Mouse (Mus musculus) mouse trophoblast stem cell (cell line): ENCODE measurements around the gene Hsf2bp.

Source experiments
- in situ Hi-C, 2 experiments: fragments of 300-500 bp; cut with MseI, MboI; formaldehyde crosslinking; loops; 2 replicates in 1 of 2; 3 replicates in 1 of 2; pipeline ENCODE4 v1.15.1; 2025

Gene Hsf2bp

GRCm38 (mm10) chr17:32034322-32034721 lies 1.8 kb downstream of the Hsf2bp start:
- in situ Hi-C loops = loop anchor here in 1 of 2 experiments (5.0 kb wide), 1 partner anchor 38 kb away; no protein-coding TSS in a partner anchor

- in situ Hi-C loops = loop anchor here in 1 of 2 experiments (5.0 kb wide), 1 partner anchor 41 kb away; no protein-coding TSS in a partner anchor
Observed at GRCm38 (mm10) chr17:32031684-32032083, 4.5 kb downstream of the Hsf2bp start.

DNA sequence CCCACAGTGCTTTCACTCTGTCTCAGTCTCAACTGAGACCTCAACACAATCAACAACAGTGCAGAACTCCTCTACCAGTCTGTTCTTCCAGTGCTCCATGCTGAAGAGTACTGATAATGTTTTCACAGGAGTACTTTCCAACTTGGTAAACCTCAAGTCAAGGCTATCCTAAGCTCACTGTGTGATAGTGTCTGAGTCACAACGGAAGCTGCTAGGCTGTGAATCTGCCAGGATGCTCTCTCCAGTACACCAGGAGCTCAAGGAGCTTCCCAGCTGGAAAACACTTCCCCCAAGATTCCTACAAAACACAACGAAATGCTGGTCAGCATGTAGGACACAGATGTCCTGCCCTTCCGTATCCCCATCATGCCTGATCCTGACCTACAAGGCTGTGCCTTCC lies 7.8 kb downstream of the Hsf2bp start:
- in situ Hi-C loops = loop anchor here (10.0 kb wide), 2 partner anchors 174 to 244 kb away; partner anchors contain the start of gene Sik1 (in 2 of the 2)

GRCm38 (mm10) chr17:32027666-32028065 lies 8.5 kb downstream of the Hsf2bp start:
- in situ Hi-C loops = loop anchor here (10.0 kb wide), 2 partner anchors 173 to 243 kb away; partner anchors contain the start of gene Sik1 (in 2 of the 2)

- in situ Hi-C loops = loop anchor here (10.0 kb wide), 2 partner anchors 171 to 241 kb away; partner anchors contain the start of gene Sik1 (in 2 of the 2)
Observed at GRCm38 (mm10) chr17:32025386-32025785, 10.8 kb downstream of the Hsf2bp start.

DNA sequence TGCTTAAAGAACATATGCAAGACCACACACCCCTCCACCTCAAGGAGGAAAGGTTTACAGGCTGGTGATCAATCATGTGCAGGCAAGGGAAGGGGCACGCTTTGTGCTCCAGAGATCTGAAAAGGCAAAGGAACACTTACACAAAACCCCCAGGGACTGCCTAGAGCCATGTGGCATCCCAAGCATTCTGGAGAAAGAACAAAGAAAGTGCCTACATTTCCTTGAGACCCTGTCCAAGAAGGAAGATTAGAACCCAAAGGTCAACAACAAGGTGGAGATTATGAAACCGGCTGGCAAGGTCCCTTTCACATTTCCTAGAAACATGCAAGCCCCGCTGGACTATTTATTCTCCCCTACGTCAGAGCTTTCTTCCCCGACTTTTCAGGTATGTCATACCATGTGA lies 11.5 kb downstream of the Hsf2bp start:
- in situ Hi-C loops = loop anchor here (5.0 to 10.0 kb wide), 3 partner anchors 170 to 337 kb away; partner anchors contain the start of gene Sik1 (in 2 of the 2)

DNA sequence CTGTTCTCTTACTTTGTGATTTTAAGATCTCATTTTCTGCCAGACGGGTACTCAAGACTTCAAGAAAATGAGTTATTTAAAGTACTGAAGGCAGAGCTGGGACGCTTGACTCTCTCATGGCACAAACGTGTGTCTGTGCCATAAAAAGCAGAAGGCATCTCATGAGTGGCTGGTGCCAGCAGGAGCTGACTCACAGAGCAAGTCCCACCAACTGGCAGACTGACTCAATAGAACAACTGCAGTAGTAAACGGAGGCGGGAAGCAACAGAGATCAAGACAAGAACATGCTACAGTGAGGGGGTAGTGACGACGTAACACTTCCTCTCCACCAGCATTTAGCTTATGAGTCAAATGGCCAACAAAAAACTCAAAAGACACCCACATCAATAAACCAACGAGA lies 13.1 kb downstream of the Hsf2bp start:
- in situ Hi-C loops = loop anchor here (5.0 to 10.0 kb wide), 3 partner anchors 168 to 336 kb away; partner anchors contain the start of gene Sik1 (in 2 of the 2)

DNA sequence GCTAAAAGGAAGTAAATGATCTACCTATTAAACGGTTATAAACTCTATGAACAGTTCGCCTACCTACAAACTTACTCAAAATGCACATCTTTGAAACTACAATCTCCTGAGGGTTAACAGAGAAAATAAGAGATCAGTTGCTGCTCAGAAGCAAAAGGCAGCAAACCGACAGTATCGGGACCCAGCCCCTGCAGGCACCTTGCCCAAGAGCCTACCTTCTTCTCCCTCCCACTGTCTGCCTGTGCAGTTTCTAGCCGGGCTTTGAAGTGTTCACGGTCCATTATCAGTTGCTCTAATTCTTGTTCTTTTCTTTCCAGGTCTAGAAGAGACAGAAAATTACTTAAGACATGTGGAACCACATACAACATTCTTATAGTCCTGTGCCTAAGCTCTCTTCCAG lies 13.6 kb downstream of the Hsf2bp start:
- in situ Hi-C loops = loop anchor here (5.0 to 10.0 kb wide), 3 partner anchors 168 to 335 kb away; partner anchors contain the start of gene Sik1 (in 2 of the 2)

DNA sequence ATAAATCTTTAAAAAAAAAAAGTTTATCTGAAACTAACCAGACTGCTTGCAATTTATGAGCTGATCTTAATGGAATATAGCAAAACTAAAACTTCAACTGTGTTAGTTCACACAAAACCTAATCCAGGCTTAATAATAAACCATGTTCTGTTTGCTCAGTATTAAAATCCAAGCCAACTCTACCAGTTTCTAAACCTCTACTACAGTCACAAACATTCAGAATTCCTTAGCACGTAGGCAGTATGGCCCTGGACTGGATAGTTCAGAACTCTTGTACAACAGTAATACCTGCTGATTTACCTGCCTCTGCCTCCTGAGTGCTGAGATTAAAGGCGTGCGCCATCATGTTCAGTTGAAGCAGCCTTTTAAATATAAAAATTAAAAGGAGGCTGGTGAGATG lies 14.2 kb downstream of the Hsf2bp start:
- in situ Hi-C loops = loop anchor here (5.0 to 10.0 kb wide), 3 partner anchors 167 to 335 kb away; partner anchors contain the start of gene Sik1 (in 2 of the 2)

DNA sequence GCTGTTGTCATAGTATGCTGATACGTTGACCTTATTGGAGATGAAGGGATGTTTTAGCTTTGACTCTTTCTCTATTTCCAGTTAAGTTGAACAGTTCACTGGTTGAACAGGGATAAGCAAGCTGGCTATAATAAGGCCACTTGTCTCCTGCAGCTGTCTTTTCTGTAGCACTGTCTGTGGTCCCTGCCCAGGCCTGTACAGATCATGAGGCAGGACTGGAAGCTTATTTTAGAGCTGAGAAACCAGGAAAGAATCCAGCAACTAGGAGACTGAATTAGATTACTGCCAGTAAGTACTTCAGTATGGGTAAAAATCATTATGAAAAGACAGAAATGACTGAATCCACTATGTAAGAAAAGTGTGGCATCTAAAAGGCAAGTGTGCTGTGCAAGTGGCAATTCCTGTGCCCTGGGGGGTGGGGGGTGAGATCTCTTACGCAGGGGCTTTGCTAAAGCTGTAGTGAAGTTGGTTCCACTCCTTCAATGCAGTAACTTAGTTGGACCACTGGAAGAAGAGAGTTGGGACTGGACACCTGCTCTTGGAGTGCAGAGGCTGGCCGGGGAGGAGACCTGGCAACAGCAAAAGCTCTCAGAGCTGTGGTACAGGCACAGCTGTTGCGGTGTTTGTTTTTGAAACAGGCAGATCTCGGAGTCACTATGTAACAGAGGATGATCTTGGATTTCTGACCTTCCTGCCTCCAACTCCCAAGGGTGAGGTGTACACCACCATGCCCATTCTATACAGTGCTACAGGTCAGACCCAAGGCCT lies 17.8 kb downstream of the Hsf2bp start:
- in situ Hi-C loops = no loop called here

DNA sequence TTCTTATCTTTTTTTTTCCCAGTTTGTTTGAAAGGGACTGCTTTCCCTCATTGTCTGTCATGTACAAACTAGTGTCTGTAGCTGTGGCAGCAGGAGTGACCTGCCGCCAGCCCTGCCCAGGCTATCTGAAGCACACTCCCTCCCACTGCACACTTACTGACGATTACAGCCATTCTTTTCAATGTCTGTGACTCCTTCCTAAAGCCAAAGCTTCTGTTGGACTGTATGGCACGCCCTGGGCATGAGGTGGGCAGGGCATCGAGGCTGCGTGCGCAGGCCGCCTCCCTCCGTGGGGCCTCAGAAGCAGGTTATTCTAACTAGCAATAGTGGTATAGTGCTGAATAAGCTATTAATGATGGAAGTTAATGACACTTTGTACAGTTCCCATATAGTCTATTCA lies 19.7 kb downstream of the Hsf2bp start:
- in situ Hi-C loops = no loop called here

DNA sequence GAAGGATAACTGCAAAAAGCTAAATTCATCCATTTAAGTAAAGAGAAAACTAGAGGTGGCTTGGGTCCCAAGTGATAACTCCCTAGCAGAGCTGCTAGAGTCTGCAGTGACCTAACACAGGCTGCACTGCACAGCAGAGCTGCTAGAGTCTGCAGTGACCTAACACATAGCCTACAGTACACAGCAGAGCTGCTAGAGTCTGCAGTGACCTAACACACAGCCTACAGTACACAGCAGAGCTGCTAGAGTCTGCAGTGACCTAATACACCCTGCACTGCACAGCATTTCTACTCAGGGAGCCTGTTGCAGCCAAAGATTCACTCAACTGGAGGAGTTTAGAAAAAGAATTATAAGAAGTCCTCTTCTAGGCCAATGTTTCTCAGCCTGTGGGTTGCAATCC lies 22.5 kb downstream of the Hsf2bp start:
- in situ Hi-C loops = no loop called here

DNA sequence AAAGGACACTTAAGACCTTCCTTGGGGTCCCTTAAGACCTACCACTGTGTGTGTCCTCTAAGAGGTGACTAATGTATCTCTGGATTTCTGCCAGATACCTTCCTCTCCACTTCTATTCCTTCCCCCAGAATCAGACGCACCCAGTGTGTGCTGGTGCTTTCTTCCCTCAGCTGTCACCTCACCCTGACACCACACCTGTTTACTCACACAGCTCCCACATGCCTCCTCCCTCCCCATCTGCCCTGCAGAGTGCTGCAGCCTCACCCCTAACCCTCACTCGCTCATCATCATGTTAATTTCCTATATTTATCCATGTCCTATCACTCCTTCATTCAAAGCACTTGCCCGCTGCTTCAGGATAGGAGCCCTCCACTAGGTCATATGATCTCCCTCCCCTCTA lies 23.9 kb downstream of the Hsf2bp start:
- in situ Hi-C loops = no loop called here

DNA sequence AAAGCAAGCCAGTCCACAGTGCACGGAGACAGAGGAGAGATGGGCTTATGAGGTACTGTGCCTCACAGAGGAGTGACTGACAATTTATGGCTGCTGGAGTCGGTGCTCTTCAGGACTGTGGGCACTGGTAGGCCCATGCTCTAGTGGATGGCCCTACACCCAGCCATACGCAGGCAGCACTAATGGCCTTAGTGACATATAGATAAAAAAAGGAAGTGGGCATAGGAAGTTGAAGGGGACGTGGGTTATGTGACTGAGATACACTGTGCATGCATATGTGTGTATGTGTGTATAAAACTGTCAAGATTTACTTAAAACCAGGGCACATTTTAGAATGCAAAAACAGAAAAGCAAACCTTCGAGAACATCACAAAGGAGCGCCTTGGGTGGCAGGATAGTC lies 24.5 kb downstream of the Hsf2bp start:
- in situ Hi-C loops = no loop called here

GRCm38 (mm10) chr17:32006800-32007199 lies 29.3 kb downstream of the Hsf2bp start:
- in situ Hi-C loops = no loop called here

GRCm38 (mm10) chr17:32003251-32003650 lies 32.9 kb downstream of the Hsf2bp start:
- in situ Hi-C loops = no loop called here

- in situ Hi-C loops = no loop called here
Observed at GRCm38 (mm10) chr17:31998351-31998750, 37.8 kb downstream of the Hsf2bp start.

DNA sequence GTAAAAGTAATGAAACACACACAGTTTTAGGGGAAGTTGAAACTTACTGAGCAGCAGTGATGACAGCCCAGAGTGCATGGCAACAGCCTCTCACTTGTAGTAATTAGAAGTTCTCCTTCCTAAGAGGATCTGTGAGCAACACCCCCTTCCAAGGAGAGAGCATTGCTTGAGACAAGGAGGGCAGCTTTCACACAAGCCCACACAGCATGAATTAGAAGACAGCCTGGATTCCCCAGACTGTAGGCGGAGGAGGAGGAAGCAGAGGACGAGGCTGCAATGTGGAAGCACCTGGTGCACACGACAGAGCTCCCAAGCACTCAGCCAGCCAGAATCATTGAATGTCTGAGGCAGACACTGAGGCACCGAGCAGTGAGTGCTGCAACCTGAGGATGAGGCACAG lies 39.8 kb downstream of the Hsf2bp start:
- in situ Hi-C loops = no loop called here

- in situ Hi-C loops = no loop called here
Observed at GRCm38 (mm10) chr17:31995784-31996183, 40.4 kb downstream of the Hsf2bp start.

GRCm38 (mm10) chr17:31994132-31994531 lies 42.0 kb downstream of the Hsf2bp start:
- in situ Hi-C loops = no loop called here

DNA sequence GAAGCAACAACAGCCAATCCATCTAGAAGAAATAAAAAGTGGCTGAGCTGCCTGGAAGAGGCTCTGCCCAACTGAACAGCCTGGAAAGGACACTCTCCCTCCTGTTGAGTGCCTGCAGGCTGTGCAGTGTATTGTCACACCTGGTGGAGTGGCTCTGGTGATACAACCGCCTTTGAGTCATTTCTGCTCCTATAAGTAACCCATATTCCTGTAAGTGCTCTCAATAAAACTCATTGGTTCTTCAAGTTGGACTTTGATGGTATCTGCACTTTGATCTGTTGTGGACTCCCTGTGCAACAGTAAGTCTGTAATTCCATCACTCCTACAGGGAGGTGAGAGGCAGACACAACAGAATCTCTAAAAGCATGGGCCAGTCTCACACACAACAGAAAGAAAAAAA lies 42.8 kb downstream of the Hsf2bp start:
- in situ Hi-C loops = no loop called here

GRCm38 (mm10) chr17:31992004-31992403 lies 44.1 kb downstream of the Hsf2bp start:
- in situ Hi-C loops = no loop called here

DNA sequence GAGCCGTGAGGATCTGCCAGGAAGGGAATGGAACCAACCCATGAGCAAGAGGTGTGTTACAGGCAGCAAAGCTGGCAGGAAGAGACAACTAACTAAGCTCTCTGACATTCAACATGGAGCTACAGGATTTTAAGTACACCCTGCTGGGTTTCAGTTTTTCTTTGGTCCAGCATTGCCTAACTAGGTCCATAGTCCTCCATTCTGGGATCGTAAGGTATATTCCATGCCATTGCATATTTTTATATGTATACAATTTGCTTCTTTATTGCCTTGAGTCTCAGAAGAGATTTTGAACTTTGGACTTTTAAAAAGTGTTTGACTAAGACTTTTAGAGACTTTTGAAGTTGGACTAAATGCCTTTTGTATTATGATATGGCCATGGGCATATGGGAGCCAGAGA lies 47.1 kb downstream of the Hsf2bp start:
- in situ Hi-C loops = no loop called here
